Mouse (Mus musculus) bone marrow, adult 2 months (tissue): ENCODE measurements around the gene Tab2.

Experiments
- CTCF ChIP-seq: fragments of 200-500 bp; IDR thresholded peaks from 2 replicates; pipeline ENCODE4 v1.5.1; 2011; ENCODE audit warnings: low read length, control low read depth; ENCODE audit not compliant: control insufficient read depth, insufficient read depth
- POLR2A ChIP-seq: fragments of 200-500 bp; IDR thresholded peaks from 2 replicates; pipeline ENCODE4 v1.6.1; 2011; ENCODE audit warnings: low read depth, mild to moderate bottlenecking, control low read depth, low read length, borderline replicate concordance; ENCODE audit not compliant: control insufficient read depth

- TF ChIP-seq POLR2A (no peak; the same call in 1 of the 2 replicates), CTCF (no peak)
These were observed 352 bp downstream of the Tab2 start for GRCm38 (mm10) chr10:7955634-7956121.
